Mouse (Mus musculus) megakaryocyte, adult 5-6 weeks (primary cell): ENCODE data around the gene Gtf2f1. TPM values are rescaled to one million over a fixed set of nuclear protein-coding genes. Genes with fewer than 3 reads are reported as not detected.

Experiments
- ATAC-seq: 2 replicates; pipeline ENCODE4 v1.8.0; 2016; ENCODE audit warnings: mild to moderate bottlenecking, inconsistent platforms; ENCODE audit not compliant: poor library complexity, severe bottlenecking
- total RNA-seq, 2 experiments: library from RNA; stranded (forward) in 1 of 2; stranded (reverse) in 1 of 2; fragments of 153-499, 151-499 nt in 1 of 2; fragments of 221-1000, 200-1000 nt in 1 of 2; gene quantifications; 2 replicates each; pipeline versions ENCODE4 v1.2.3 to v1.2.4; 2015 to 2017

The Gtf2f1 gene
- total RNA-seq, 2 experiments from 2014 or later = 45.2 to 95.6 TPM

- no peak for ATAC-seq
Measured at GRCm38 (mm10) chr17:57007137-57007905, 3.8 kb downstream of the Gtf2f1 start.

DNA sequence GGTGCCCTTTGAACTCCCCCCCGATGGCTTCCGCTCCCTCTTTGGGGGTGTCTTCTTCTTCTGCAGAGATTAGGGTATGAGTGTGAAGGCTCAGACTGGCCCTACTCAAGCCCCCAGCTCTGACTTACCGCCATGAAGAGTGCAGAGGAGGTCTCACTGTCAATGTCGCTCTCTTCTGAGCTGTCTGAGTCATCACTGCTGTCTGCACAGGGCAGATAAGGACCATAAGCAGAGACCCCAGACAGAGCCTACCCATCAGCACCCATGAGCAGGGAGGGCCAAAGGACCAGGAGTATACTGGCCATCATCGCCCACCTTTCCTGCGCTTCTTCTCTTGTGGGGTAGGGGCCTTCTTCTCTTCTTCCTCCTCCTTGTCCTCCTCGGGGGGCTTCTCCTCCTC is 7.1 kb downstream of the Gtf2f1 start:
- ATAC-seq = no peak

- ATAC-seq = no peak
Measured at GRCm38 (mm10) chr17:57001228-57001627, 9.9 kb downstream of the Gtf2f1 start.

DNA sequence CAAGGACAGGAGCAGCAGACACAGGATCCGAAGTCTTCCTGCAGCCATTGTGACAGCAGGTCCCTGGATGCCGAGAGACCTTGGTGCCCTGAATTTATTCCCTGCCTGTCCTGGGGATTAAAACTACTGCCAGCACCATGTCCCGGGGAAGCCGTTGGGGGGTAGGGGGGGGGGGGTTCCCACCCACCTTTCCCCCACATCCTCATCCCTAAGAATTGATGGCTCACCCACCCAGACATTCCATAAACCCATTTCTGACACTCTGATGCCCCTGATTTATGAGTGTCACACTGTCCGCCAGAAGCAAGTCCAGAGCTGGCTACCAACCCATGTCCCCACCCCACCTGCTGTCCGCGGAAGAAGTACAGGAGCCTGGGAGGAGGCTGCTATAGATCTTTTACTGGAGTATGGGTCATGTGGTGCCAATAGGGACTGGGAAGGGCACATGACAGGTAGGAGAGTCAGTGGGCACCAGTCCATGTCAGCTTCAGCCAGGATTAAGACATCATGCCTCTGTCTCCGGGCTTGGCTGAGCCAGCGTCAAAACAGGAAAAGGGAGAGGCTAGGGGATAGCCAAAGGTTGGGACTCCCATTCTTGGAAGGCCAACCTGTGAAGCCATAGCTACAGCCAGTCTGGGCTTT is 11.0 kb downstream of the Gtf2f1 start, which contains the start of gene Pspn:
Pspn (minus strand) TSS at position 51 of the 642 bp plus-strand sequence.
- no peak for ATAC-seq

- no peak for ATAC-seq
Measured at GRCm38 (mm10) chr17:56999414-56999813, 11.7 kb downstream of the Gtf2f1 start.

DNA sequence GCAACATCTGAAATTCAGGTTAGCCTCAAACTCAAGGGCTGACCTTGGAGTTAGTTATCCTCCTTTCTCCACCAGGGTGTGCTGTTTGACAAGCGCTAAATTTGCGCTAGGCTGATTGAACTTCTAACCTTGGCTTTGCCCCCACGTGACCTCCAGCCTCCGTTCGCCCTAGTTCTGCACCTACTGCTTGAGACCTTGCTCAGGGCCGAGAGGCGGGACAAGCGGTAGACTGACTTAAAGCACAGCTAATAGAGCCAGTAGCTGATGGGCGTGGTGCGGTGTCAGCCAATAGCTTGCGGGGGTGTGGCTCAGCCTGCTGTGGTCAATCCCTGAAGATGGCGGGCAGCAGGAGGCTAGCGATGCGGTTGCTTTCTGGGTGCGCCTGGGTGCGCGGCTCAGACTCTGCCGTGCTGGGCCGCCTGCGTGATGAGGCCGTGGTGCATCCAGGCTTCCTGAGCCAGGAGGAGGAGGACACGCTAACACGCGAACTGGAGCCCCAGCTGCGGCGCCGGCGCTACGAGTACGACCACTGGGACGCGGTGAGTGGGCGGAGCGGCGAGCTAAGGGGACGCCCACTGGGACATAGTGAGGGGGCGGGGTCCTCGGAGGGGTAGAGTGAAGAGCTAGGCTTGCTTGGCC is 13.9 kb downstream of the Gtf2f1 start, which contains the start of gene Alkbh7:
Alkbh7 (plus strand) TSS at position 311 of the 639 bp plus-strand sequence.
- ATAC-seq = peak; percentile 98

GRCm38 (mm10) chr17:56996506-56996905 is 14.6 kb downstream of the Gtf2f1 start:
- ATAC-seq = no peak

DNA sequence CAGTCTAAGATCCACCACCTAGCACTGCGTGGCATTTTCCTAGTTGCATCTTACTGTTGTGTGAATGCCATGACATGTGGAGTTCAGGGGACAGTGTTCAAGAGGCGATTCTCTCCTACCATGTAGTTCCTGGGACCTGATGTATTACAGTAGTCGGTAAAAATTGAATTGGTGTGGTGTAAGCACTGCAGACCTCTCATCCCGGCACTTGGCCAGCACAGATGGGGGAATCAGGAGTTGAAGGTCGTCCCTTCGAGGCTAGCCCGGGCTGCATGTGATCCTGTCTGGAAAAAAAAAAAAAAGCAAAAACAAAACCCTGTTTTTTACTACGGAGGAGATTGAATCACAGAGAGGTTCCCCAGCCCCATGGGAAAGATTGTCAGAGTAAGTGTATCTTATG is 16.0 kb downstream of the Gtf2f1 start:
- ATAC-seq = no peak

DNA sequence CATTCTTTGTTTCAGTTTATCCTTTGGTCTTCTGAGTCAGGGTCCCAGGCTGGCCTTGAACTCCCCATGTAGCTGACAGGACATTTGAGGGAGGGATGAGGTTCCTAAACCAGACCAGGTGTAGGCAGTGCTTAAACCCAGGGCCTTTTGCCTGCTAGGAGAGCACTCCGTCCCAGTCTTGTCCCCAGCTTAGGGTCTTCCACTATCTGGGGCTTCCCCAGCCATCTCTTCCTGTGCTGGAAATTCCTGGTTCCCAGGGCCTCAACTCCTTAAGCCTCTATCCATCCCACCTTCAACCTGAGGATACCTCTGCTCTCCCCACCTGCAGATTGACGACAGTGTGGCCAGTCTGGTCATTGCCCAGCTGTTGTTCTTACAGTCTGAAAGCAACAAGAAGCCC is 20.1 kb downstream of the Gtf2f1 start:
- no peak for ATAC-seq

GRCm38 (mm10) chr17:56990115-56990746 is 20.9 kb downstream of the Gtf2f1 start, which contains the start of gene Clpp:
Gene Clpp (plus strand): TSS chr17:56990305.
- ATAC-seq = peak; percentile 97

GRCm38 (mm10) chr17:56989467-56990114 is 21.5 kb downstream of the Gtf2f1 start:
- peak; percentile 78 for ATAC-seq

DNA sequence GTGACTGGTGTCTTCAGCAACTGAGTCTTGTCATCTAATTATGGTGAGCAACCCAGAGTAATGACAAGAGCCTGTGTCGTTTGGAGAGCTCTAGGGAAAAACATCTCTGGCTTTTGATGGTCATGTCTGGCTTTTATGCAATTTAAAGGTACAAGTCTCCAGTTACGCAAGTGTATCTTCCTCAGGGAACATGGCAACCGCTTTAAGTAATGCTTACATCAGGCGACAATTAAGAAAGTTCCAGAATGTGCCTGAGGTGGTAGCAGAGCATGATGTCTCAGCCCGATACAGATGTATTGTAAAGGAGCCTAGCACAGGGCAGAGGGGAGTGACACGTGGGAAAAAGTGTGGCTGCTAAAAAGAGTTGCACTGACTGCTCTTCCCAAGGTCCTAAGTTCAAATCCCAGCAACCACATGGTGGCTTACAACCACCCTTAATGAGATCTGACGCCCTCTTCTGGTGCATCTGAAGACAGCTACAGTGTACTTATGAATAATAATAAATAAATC is 22.1 kb downstream of the Gtf2f1 start:
- no peak for ATAC-seq

- ATAC-seq = no peak
Measured at GRCm38 (mm10) chr17:56988441-56988840, 22.6 kb downstream of the Gtf2f1 start.

DNA sequence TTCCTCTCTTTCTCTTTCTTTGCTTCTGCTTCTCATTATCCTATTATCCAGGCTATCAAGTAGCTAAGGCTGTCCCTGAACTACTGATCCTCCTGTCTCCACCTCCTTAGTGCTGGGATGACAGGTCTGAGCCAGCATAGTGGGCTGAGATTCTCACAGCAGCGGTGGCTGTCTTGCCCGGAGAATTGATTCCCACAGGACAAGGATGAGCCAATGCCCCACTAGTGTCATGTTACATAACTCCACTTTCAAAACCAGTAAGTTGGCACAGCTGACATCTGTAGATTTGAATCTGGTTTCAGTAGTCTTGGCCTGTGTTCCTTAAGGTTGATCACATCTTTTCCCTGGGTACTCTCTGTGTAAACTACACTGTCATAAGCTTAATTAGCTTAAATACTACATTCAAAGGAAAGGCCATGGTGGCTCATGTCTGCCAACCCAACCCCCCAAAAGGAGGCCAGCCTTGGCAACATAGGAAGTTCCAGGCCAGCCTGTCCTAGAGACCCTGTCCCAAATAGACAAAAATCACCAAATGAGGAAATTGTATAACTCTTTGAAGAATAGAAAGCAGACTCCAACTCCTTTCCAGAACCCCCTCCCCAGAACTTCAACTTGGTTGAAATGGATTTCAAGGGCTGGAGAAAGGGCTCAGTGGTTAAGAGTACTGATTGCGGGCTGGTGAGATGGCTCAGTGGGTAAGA is 24.8 kb downstream of the Gtf2f1 start:
- no peak for ATAC-seq

- no peak for ATAC-seq
Measured at GRCm38 (mm10) chr17:56985656-56986055, 25.4 kb downstream of the Gtf2f1 start.

DNA sequence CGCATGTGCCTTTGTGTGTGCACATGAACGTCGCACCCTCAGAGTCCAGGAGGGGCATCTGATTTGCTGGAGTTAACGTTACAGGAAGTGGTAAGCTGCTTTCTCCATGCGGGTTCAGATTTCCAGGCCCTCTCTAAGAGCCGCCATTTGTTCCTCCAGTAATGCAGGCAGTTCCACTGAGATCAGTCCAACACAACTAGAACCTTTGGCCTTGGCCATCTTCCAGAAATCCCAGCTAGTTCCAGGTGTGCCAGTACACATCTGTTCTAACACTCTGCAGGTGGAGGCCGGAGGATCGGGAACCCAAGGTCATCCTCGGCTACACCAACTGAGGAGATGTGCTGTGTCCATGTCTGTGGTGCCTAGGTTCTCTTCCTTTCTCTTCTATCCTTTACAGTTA is 26.2 kb downstream of the Gtf2f1 start:
- ATAC-seq = no peak

DNA sequence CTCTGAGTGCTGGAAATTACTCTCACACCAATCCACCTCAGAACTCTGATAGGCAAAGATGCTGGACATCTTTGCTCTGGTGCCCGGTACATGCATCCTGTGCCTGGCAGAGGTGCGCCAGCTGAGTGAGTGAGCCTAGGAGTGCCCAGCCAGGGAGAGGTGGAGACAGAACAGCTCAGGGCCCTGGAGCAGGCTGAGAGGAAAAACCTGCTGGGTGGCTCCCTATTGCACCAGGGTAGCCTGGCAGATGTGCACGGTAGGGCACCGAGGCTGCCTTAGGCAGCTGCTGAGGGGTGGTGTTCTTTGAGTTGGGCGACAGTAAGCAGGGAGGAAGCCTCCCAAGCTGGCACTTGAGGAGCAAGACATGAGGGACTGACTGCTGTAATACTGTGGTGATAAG is 29.1 kb downstream of the Gtf2f1 start, which contains the start of gene Acer1:
Acer1 (minus strand) TSS at position 114 of the 400 bp plus-strand sequence.
- ATAC-seq = no peak

- ATAC-seq = no peak
Measured at GRCm38 (mm10) chr17:56981049-56981448, 30.0 kb downstream of the Gtf2f1 start.

- ATAC-seq = no peak
Measured at GRCm38 (mm10) chr17:56979524-56979923, 31.6 kb downstream of the Gtf2f1 start.
